Mouse (Mus musculus): ENCODE data around the gene Spdl1. TPM values are rescaled to one million over a fixed set of nuclear protein-coding genes. Genes with fewer than 3 reads are reported as not detected.
"Not testable (repeated sequence)": the region's sequence is repeated elsewhere in the genome, so short reads cannot be mapped to it uniquely, and the experiment has no call there.

The Spdl1 gene
- total and polyA plus RNA-seq, 2 experiments: 0.07 to 0.18 TPM

- DNase-seq (ENCODE audit: extremely low read depth, low read depth, low spot score): no peak
- Histone ChIP-seq H3K27ac (replicated peaks; ENCODE audit: insufficient read depth, low read depth, low read length) (no peak overlapping the region), H3K4me3 (ENCODE audit: insufficient read depth, low read depth, low read length) (no peak overlapping the region), H3K4me1 (ENCODE audit: control insufficient read depth, insufficient read depth, low read length) (no peaks in the 10 kb centered on the region), H3K79me2 (ENCODE audit: control insufficient read depth, insufficient read depth, low read length) (no peaks in the 10 kb centered on the region), H3K27me3 (ENCODE audit: control insufficient read depth, insufficient read depth, low read length) (no peaks in the 10 kb centered on the region), H3K36me3 (ENCODE audit: control insufficient read depth, insufficient read depth, low read length) (no peaks in the 10 kb centered on the region; the same call in 1 of the 2 replicates), H3K9ac (ENCODE audit: low read depth, low read length) (no peak overlapping the region)
- TF ChIP-seq POLR2A (IDR thresholded peaks at IDR 0.05; ENCODE audit: extremely low read depth, insufficient read depth, low read length): no peak
- no peak for TF ChIP-seq CTCF (IDR thresholded peaks at IDR 0.05; ENCODE audit: low read depth, low read length)
- WGBS: 90% methylated on average over 3 of the region's 3 CpGs
Measured at GRCm38 (mm10) chr11:34827803-34828202, 5.6 kb downstream of the Spdl1 start.

GRCm38 (mm10) chr11:34826940-34827339 lies 6.5 kb downstream of the Spdl1 start:
- Histone ChIP-seq H3K36me3 (ENCODE audit: control insufficient read depth, insufficient read depth, low read length) (no peaks in the 10 kb centered on the region; the same call in 1 of the 2 replicates), H3K27me3 (ENCODE audit: control insufficient read depth, insufficient read depth, low read length) (no peaks in the 10 kb centered on the region), H3K79me2 (ENCODE audit: control insufficient read depth, insufficient read depth, low read length) (no peaks in the 10 kb centered on the region), H3K9ac (ENCODE audit: low read depth, low read length) (no peak overlapping the region), H3K27ac (replicated peaks; ENCODE audit: insufficient read depth, low read depth, low read length) (no peak overlapping the region), H3K4me3 (ENCODE audit: insufficient read depth, low read depth, low read length) (no peak overlapping the region), H3K4me1 (ENCODE audit: control insufficient read depth, insufficient read depth, low read length) (no peaks in the 10 kb centered on the region)
- whole genome bisulfite sequencing: 89% methylated on average over 2 of the region's 2 CpGs
- TF ChIP-seq CTCF (IDR thresholded peaks at IDR 0.05; ENCODE audit: low read depth, low read length) (no peak), POLR2A (IDR thresholded peaks at IDR 0.05; ENCODE audit: extremely low read depth, insufficient read depth, low read length) (no peak)
- no peak for DNase-seq (ENCODE audit: extremely low read depth, low read depth, low spot score)

- H3K27me3 ChIP-seq (ENCODE audit: control insufficient read depth, insufficient read depth, low read length): no peaks in the 10 kb centered on the region
- H3K4me3 ChIP-seq (ENCODE audit: insufficient read depth, low read depth, low read length): no peak overlapping the region
- H3K4me1 ChIP-seq (ENCODE audit: control insufficient read depth, insufficient read depth, low read length): no peaks in the 10 kb centered on the region
- H3K9ac ChIP-seq (ENCODE audit: low read depth, low read length): no peak overlapping the region
- 92% methylated on average over 4 of the region's 4 CpGs for WGBS
- no peaks in the 10 kb centered on the region; the same call in 1 of the 2 replicates for H3K36me3 ChIP-seq (ENCODE audit: control insufficient read depth, insufficient read depth, low read length)
- no peak overlapping the region for H3K27ac ChIP-seq (replicated peaks; ENCODE audit: insufficient read depth, low read depth, low read length)
- no peaks in the 10 kb centered on the region for H3K79me2 ChIP-seq (ENCODE audit: control insufficient read depth, insufficient read depth, low read length)
- TF ChIP-seq POLR2A (IDR thresholded peaks at IDR 0.05; ENCODE audit: extremely low read depth, insufficient read depth, low read length) (no peak), CTCF (IDR thresholded peaks at IDR 0.05; ENCODE audit: low read depth, low read length) (no peak)
- DNase-seq (ENCODE audit: extremely low read depth, low read depth, low spot score): no peak
Measured at GRCm38 (mm10) chr11:34824791-34825190, 8.7 kb downstream of the Spdl1 start.

- peak; percentile 26 for DNase-seq (ENCODE audit: extremely low read depth, low read depth, low spot score)
- H3K36me3 ChIP-seq (ENCODE audit: control insufficient read depth, insufficient read depth, low read length): no peaks in the 10 kb centered on the region
- H3K27me3 ChIP-seq (ENCODE audit: control insufficient read depth, insufficient read depth, low read length): no peaks in the 10 kb centered on the region
- no peak overlapping the region for H3K27ac ChIP-seq (replicated peaks; ENCODE audit: insufficient read depth, low read depth, low read length)
- TF ChIP-seq CTCF (IDR thresholded peaks at IDR 0.05; ENCODE audit: low read depth, low read length): no peak
- no peak for TF ChIP-seq POLR2A (IDR thresholded peaks at IDR 0.05; ENCODE audit: extremely low read depth, insufficient read depth, low read length)
- no peak overlapping the region for H3K9ac ChIP-seq (ENCODE audit: low read depth, low read length)
- H3K4me1 ChIP-seq (ENCODE audit: control insufficient read depth, insufficient read depth, low read length): no peaks in the 10 kb centered on the region
- 19% methylated on average over 2 of the region's 2 CpGs for WGBS
- H3K79me2 ChIP-seq (ENCODE audit: control insufficient read depth, insufficient read depth, low read length): no peaks in the 10 kb centered on the region
- no peak overlapping the region for H3K4me3 ChIP-seq (ENCODE audit: insufficient read depth, low read depth, low read length)
Measured at GRCm38 (mm10) chr11:34814767-34815166, 18.7 kb downstream of the Spdl1 start.

- no peaks in the 10 kb centered on the region for H3K79me2 ChIP-seq (ENCODE audit: control insufficient read depth, insufficient read depth, low read length)
- H3K4me1 ChIP-seq (ENCODE audit: control insufficient read depth, insufficient read depth, low read length): no peaks in the 10 kb centered on the region
- no peak overlapping the region for H3K27ac ChIP-seq (replicated peaks; ENCODE audit: insufficient read depth, low read depth, low read length)
- H3K27me3 ChIP-seq (ENCODE audit: control insufficient read depth, insufficient read depth, low read length): no peaks in the 10 kb centered on the region
- TF ChIP-seq POLR2A (IDR thresholded peaks at IDR 0.05; ENCODE audit: extremely low read depth, insufficient read depth, low read length): no peak
- no peak for TF ChIP-seq CTCF (IDR thresholded peaks at IDR 0.05; ENCODE audit: low read depth, low read length)
- no peak for DNase-seq (ENCODE audit: extremely low read depth, low read depth, low spot score)
- H3K9ac ChIP-seq (ENCODE audit: low read depth, low read length): no peak overlapping the region
- H3K4me3 ChIP-seq (ENCODE audit: insufficient read depth, low read depth, low read length): no peak overlapping the region
- 90% methylated on average over 6 of the region's 6 CpGs for WGBS
- no peaks in the 10 kb centered on the region for H3K36me3 ChIP-seq (ENCODE audit: control insufficient read depth, insufficient read depth, low read length)
Measured at GRCm38 (mm10) chr11:34814319-34814718, 19.1 kb downstream of the Spdl1 start.

- not testable (repeated sequence) for H3K4me3 ChIP-seq (ENCODE audit: insufficient read depth, low read depth, low read length); H3K27me3 ChIP-seq (ENCODE audit: control insufficient read depth, insufficient read depth, low read length); H3K79me2 ChIP-seq (ENCODE audit: control insufficient read depth, insufficient read depth, low read length); H3K36me3 ChIP-seq (ENCODE audit: control insufficient read depth, insufficient read depth, low read length); H3K4me1 ChIP-seq (ENCODE audit: control insufficient read depth, insufficient read depth, low read length); H3K9ac ChIP-seq (ENCODE audit: low read depth, low read length); H3K27ac ChIP-seq (replicated peaks; ENCODE audit: insufficient read depth, low read depth, low read length); DNase-seq (ENCODE audit: extremely low read depth, low read depth, low spot score)
- 81% methylated on average over 4 of the region's 4 CpGs for WGBS
Measured at GRCm38 (mm10) chr11:34805026-34805425, 28.4 kb downstream of the Spdl1 start.

GRCm38 (mm10) chr11:34798066-34798465 lies 35.4 kb downstream of the Spdl1 start:
- WGBS: 58% methylated on average over 8 of the region's 8 CpGs
- H3K36me3 ChIP-seq (ENCODE audit: control insufficient read depth, insufficient read depth, low read length); H3K9ac ChIP-seq (ENCODE audit: low read depth, low read length): not testable (repeated sequence)

More at GRCm38 (mm10) chr11:34798066-34798465, 35.4 kb downstream of the Spdl1 start:
- not testable (repeated sequence) for H3K79me2 ChIP-seq (ENCODE audit: control insufficient read depth, insufficient read depth, low read length); H3K27me3 ChIP-seq (ENCODE audit: control insufficient read depth, insufficient read depth, low read length); H3K27ac ChIP-seq (replicated peaks; ENCODE audit: insufficient read depth, low read depth, low read length); H3K4me1 ChIP-seq (ENCODE audit: control insufficient read depth, insufficient read depth, low read length); DNase-seq (ENCODE audit: extremely low read depth, low read depth, low spot score); H3K4me3 ChIP-seq (ENCODE audit: insufficient read depth, low read depth, low read length)
